Mouse (Mus musculus): ENCODE data around the gene Gsg1l.

Gsg1l gene

DNA sequence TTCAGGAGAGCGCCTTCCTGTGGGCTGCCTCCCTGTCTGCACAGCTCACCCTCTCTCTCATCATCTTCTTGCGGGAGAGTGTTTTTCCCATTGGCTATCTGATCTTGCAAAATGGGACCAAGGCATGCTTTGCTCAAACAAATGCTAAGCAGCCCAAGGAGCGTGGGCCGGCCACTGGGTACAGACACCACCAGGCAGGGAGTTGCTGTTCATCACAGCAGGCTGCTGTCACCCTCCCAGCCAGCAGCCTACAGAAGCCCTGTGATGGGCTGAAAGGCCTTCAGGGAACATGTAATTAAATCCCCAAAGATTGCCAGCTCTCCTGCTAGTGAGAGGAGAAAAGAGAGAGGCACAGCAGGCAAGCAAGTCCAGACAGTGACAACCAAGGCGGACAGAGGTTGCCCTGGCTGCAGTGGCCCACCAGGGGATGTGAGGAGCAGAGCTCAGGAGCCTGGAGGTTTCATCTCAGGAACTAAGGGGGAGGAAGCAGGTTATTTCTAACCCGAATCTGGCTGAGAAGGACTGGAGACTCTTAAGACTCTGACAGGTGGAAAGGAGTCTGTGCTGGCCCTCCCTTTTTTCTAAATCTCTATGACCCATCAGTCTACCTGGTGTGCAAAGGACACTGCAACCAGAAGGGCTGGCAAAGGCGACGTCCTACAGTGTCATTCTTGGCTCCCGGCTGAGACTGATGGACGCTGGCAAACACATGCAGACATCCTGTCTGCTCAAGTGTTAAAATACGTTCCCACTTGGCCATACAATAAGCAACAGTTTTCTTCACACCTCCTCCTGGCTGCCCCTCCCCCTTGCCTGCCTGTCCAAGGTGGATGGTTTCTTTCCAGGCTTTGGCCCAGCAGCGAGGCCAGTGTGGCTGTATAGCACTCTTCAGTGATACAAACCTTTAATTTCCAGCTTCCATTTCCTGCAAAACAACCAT lies 98.0 kb downstream of the Gsg1l start:
- no peak for DNase-seq (ENCODE audit: low read depth, low spot score)

DNA sequence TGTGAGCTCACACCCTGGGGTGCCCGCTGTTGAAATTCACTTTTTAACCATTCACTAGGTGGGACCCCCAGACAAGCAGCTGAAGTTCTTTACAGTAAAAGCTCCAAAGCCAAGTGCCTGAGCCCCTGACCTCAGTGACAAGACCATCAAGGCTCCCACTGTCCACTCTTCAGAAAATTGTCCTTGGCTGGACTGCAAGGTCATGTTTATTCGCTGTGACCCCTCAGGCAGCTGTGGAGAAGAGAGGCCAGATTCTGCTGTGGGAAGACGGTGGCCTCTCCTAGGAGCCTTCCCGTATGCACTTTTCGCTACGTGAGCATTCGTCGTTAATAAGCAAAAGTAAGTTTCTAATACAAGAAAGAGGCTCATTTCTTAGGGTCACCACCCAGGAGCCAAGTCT lies 102.6 kb downstream of the Gsg1l start:
- no peak for DNase-seq (ENCODE audit: low read depth, low spot score)

DNA sequence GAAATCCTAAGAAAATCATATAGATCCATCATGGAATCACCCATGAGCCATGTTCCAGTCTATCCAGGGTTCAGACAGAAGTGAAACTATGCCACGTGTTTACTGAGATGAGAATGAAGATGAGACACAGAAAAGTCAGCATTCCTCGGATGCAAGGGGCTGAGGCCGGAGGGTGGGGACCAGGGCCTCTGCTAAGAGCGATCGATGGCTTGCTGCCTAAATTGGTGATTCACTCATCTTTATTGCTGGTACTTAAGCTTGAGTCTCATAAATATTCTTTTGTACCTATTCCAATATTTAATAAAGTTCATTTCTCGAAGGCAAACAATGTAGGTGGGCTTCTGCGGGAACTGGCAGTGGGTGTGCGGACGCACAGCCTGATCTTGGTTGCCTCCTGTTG lies 105.5 kb downstream of the Gsg1l start:
- DNase-seq (ENCODE audit: low read depth, low spot score), result no peak

DNA sequence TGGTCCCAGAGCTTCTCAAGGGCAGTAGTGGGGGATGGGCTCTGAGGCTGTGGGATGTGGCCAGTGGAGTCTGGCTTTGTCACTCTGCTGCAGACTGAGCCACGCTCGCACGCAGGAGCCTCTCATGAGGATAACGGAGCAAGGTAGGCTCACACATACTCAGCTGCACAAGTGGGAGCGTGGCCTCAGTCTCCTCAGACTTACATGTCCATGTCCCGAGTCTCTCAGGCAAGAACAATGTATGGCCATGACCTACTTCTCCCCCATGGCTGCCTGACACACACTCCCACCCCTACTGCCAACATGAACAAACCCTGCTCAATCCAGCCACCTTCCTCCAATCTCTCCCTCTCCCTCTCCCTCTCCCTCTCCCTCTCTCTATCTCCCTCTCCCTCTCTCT lies 106.8 kb downstream of the Gsg1l start:
- no peak for DNase-seq (ENCODE audit: low read depth, low spot score)

DNA sequence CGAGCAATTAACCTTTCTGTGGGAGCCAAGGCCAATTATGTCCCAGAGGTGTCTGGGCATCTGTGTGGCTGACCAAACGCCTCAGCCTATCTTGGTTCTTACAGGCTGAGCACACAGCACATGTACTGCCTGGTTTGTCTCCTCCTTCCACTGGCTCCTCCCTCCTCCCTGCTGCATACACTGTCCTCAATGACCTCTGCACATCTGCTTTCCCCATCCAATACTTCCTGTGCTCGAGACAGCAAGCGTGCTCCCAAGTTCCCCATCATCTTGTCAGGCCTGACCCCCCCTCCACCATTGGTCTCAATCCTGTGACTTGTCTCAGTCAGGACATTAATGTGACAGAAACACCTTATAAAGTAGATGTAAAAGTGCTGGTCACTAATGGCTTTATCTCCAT lies 108.3 kb downstream of the Gsg1l start:
- DNase-seq (ENCODE audit: low read depth, low spot score), result no peak

DNA sequence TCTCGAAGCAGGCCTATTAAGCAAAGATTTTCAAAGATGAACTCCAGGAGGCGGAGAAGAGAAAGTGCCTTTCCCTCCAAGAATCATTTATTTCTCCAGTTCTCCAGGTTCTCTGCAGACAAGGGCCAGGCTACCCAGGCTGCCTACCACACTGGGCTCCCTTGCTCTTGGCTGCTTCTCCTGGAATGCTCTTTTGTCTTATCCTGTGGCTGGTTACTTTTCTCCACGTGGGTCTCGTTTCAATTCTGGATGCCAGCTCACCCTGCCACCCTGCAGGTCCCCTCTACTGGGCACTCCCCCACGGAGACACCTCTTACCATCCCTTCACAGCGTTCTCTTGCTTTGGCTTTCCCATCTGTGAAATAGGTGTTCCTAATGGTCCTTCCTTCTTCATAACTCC lies 109.4 kb downstream of the Gsg1l start:
- no peak for DNase-seq (ENCODE audit: low read depth, low spot score)

DNA sequence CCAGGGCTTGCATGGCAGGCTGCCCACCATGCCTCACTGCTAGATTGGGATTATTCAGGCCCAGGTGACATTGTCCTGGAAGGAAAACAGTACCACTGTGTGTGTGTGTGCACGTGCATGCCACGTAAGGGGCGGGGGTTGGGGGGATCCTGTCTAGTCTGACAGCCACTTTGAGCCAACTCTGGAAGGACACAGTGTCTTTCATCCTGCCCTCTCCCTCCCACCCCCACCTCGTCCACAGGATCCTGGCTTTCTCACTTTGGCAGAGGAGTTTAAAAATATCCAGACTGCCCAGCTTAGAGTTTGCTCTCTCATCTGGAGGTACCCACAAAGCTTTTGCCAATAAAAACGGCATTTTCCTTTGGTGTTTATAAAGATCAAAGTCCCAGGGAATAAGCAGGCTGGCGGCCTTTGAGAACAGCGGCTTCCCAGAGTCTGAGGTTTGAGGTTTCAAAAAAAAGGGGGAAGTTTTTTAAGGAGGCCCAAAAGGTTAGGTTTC lies 110.0 kb downstream of the Gsg1l start:
- no peak for DNase-seq (ENCODE audit: low read depth, low spot score)

DNA sequence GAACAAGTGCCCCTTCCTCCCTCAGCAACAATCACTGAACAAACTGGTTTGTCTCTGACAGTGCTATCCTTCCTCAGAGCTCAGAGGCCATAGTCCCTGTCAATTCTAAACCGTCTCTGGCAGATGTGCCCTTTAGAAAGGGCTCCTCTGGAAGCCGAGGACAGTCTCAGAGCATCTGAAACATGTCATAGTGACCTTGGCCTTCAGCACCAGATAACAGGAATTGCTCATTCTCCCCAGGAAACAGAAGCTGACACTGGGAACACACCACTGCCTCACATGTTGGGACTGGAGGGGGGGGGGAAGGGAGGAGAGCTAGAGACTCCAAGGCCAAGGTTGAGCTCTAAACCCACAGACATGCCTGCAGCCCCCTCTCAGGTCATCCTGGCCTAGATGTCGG lies 113.1 kb downstream of the Gsg1l start:
- no peak for DNase-seq (ENCODE audit: low read depth, low spot score)

DNA sequence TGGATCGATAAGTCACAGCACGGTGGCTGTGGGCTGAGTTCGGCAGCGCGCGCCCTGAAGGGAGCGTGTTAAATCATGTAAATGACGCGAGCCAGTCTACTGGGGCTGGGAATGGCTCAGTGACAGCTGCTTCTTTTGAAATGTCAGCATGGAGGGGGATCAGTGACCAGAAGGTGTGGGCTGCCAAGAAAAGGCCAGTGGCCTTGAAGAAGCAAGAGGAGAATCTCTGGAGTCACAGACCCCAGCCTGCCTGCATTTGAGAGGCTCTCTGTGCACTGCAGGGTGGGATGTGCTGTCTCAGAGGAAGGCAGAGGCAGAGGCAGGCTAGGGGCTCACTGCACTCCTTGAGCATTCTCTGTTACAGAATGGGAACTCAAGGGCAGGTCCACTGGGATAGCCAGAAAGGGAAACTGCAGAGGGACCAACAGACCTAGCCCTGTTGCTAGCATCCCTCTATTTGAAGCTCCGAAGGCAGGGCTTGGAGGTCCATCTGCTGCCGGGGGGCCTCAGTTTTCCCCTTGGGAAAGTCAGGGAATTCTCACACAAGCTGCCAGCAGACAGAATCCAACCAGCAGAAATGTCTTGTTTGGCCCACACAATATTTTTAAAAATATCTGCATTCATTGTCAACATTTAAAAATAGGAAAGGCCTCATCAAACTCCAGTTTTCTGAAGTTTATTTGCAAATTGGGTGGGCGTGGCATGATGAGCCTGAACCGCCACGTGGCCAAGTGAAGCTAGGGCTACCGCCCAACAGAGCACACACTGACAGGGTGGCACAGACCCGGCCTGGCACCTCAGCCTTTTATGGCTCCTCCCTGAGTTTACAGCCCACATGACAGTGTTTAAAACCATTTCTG lies 115.6 kb downstream of the Gsg1l start:
- no peak for DNase-seq (ENCODE audit: low read depth, low spot score)

DNA sequence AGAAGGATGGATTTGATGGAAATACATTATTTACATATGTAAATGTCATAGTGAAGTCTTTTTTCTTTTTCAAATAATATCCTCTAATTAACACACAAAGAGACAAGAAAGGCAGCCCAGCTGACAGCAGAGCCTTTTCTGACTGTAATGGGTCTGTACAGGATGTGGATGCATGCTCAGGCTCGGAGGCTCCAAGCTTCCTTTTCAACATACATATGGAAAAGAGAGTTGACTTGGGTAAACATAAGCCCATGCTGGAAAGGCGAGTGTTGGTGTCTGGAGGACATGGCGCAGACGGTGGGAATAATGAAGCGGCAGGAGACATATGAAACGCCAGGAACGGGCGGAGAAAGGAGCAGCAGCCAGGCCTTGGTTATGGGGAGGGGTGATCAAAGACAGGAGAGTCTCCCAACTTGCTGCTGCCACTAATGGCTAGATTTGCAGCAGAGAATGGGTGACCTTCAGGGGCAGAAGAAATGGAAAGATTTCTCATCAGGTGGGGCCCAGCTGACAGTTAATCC lies 118.1 kb downstream of the Gsg1l start:
- DNase-seq (ENCODE audit: low read depth, low spot score), result no peak

DNA sequence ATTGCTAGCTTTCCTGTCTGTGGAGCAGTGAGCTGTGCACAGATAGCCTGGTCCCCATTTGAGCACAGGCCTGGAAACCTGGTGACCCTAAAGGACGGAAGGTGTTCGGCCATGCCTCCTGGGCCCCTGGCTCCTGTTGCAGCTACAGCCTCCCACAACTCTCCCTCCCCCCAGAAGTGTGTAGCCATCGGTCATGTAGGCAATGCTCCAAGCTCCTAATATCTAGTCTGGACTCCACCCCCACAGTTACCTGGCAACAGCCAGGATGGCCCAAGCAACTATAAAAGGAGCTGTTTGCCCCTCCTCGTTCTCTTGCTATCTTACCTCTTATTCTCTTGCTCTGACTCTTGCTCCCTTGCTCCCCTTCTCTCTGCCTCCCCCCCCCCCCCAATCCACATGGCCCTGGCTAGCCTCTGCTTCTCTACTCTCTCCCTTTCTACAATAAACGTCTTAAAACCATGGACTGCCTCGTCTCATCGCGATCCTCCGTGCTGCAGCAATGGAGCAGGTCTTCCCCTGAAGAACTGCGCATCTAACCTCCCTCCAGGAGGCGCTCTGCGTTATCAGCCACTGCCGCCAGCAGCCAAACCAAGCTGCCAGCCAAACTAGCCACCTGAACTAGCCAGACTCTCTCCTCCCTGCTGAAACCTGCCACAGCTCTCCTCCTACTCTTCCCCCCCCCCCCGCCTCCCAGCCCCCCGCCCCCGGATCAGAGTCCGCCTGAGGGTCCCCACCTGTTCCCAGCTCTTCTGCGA lies 122.7 kb downstream of the Gsg1l start:
- no peak for DNase-seq (ENCODE audit: low read depth, low spot score)

DNA sequence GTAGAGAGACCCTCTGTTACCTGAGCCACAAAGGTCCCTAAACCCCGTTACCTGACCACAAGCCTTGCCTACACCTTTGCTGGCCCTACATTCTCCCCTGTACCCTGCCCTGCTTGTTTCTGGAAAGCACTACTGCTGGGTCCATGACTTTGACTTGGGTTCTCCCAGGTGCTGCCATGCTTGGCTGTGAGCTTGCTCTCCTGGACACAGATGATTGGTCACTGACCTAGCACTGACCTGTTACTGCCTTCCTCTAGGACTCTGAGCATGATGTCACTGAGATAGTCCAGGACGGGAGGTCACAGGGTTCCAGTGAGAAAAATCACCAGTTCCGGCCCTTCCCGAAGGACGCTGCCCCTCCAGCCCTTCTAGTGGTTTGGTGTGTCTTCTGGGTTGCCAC lies 123.4 kb downstream of the Gsg1l start:
- DNase-seq (ENCODE audit: low read depth, low spot score), result no peak

DNA sequence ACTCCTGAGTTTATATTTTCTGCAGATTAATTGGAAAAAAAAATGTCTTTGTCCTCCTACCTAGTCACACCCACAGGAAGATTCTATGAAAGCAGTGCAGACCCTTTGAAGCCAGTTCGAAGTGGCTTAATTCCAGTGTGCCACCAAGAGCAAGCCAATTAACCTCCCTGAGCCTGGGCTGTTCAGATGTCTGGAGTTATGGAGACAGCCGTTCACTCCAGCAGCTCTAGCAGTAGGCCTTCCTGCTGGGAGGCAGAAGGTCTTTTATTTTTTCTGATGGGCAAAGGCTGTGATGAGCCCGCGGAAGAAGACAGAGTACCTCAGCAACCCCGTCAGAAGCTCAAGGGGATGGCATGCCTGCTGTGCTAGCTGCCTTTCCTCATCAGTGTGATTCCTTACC lies 127.2 kb downstream of the Gsg1l start:
- DNase-seq (ENCODE audit: low read depth, low spot score), result no peak

DNA sequence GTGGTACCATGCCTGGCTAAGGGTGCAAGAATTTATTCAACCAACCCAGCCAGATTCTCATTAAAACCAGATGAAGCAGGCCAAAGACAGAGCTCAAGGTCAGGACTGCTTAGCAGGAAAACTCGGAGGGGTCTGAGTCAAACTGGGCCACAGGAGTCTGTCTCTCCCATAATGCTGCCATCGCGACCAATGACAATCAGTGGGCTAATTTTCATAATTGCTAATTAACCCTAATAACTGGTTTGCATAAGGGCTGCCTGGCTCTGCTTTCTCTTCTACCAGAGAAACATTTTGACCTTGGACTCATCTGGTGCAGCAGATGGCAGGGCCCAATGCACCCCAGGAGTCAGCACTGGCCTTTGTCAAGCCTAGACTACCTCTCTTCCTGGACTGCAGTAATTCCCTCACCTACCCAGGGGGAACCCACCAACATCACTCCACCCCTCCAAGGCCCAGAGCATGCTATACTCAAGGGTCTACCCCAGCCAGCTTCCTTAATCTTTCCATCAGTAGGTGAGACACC lies 127.8 kb downstream of the Gsg1l start:
- DNase-seq (ENCODE audit: low read depth, low spot score), result no peak

DNA sequence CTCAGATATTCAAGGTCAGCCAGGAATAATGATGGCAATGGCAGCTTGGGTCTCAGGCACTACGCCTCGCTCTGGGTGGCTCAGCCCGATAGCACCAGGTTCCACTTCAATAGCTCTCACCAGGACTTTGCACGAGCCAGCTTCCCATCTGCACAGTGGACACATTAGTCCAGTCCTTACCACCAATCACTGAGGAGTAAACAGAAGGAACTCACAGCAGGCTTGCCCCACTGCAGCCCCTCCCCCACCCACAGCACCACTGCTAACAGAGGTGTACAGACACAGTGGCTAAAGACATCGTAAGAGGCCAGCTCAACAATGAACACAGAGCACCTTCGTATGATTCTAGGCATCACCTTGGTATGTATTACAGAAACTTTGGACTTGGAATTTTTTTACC lies 128.4 kb downstream of the Gsg1l start:
- no peak for DNase-seq (ENCODE audit: low read depth, low spot score)

DNA sequence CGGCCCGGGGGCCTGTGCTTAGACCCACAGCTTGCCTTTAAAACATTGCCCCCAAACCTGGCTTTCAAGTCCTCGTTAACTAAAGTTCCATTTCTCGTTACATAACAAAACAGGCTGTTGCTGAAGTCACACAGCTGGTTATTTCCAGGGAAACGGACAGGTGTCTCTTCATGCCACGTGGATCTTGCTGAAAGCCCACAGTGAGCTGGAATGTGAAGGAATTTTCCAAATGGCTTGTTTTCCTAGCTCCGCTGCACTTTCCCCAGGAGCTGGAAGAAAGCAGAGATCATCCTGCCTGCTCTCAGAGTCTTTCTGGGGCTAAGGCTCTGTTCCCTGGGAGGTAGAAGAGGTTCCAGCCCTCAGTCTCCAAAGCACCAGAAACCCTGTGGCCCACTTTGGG lies 130.3 kb downstream of the Gsg1l start:
- DNase-seq (ENCODE audit: low read depth, low spot score), result no peak

DNA sequence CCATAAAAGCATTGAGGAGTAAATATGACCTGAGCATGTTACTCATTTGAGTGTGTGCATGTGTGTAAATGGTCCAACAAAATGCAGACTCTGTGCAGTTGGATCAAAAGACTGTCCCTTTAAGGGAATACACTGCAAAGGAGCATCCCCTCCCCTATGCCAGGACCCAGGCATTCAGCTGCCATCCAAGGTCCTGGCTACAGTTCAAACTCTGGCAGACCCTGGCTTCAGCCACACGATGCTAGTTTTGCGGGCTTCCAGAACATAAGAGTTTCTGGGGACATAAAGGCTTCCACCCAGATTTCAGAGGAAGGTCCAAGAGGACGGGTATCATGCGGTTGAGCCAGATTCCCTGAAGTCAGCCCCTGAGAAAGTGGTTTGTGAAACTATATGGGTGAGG lies 133.2 kb downstream of the Gsg1l start:
- no peak for DNase-seq (ENCODE audit: low read depth, low spot score)

DNA sequence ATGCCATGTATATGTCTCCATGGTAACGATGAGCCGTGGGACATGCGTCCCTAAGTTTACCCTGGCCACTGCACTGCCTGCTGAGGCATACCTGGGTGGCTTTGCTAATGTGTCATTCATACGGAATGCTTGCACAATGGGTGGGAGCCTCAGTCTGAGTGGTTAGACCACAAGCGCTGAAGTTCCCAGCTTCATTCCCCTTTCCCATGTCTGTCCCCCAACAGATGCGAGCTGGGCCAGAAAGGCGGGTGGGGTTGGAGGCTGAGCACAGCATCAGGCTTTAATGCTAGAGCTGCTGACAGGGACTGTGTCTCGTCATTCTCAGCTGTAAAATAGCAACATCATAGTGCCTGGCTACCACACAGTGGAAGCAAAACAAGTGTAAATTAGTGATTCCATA lies 136.3 kb downstream of the Gsg1l start:
- DNase-seq (ENCODE audit: low read depth, low spot score), result no peak

DNA sequence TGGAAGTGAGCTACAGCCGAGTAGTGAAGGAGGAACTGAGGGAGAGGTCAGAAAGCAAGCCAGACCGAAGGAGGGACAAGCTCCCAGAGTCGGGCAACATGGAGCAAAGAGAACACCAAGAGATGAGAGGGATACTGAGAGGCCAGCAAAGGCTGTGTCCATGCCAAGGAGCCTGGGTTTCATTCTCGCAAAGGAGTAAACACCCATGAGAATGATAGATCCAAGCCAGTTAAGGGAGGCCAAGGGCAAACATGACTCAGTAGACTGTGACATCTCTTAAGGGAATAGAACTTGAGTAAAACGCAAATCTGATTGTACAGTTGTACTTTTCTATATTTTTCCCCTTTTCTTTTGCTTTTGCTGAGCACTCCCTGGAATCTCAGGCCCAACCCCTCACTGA lies 137.6 kb downstream of the Gsg1l start:
- no peak for DNase-seq (ENCODE audit: low read depth, low spot score)

DNA sequence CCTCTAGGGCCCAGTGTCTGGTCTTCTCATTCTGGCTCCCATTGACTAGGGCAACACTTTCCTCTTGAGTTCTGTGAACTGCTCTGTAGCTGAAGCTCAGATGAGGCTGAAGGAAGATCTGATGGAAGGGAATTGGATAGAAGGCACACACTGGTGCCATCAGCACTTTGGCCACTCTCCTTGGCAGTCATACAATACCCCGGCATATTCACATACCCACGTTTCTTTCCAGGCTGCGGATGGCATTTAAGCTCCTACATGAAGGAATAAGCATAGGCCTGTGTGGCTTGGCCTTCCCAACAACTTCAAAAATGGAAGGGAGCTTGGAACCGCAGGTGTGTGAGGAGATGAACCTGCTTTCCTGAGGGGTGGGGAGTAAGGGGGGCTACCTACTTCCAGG lies 138.7 kb downstream of the Gsg1l start:
- DNase-seq (ENCODE audit: low read depth, low spot score), result no peak

DNA sequence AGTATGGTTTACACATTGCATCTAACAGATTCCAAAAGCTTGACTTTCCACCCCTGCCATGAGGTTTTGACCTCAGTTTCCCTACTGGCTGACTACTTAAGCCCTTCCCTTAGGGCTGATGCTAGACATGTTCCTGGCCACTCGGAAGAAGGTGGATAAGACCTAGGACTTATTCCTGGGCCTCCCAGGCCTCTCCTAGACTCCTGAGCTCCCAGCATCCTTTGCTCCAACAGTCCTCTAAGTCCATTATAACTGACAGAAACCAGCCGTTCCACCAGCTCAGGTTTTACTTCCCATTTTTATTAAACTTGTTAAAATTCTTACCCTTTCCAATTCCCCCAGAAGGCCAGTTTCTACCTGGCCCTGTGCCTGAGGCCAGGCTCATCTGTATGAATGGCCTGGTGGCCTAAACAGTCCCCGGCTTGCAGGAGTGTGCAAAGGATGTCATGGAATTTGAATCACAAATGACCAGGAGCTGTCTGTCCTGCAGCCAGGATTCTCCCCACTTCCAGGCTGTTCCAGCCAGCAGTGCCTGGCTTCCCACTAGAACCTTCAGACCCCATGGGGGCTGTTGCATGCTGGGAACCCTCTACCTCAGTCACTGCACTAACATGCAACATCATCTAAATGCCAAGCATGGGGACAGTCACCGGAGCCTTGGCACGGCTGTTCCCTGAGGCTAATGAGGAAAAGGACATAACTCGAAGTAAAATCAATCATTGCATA lies 139.7 kb downstream of the Gsg1l start:
- no peak for DNase-seq (ENCODE audit: low read depth, low spot score)
